Mouse (Mus musculus): Measurements from ENCODE around the gene Kl.

DNA sequence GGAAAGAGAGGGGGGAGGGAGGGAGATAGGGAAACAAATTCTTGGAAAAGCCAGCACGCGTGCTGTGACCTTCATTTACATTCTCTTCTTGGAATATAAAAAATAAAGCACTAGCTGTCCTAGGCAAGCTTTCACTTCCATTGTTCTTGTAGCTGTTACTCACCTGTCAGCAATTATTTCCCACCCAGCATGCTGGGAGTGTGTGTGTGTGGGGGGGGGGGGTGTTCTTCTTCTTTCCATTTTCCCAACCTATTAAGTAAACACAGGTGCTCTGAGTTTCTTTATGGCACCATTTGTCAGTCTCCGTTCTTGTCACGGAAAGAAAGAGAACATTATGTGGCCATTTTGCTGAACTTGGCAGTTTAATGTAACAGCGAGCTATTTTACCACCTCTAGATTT is 66.6 kb downstream of the Kl start:
- TF ChIP-seq CTCF (IDR thresholded peaks at IDR 0.05; ENCODE audit: borderline replicate concordance, extremely low read depth, insufficient read depth, insufficient read length) (no peak), POLR2A (IDR thresholded peaks at IDR 0.05; ENCODE audit: borderline replicate concordance, extremely low read depth, insufficient read depth, insufficient read length, poor library complexity, severe bottlenecking) (no peak)

Data from brain, embryonic 14.5 days (tissue).